7 mouse cellular contexts compared by ENCODE assay signal in genomic region chr14:8080718-8081117, GRCm38 (mm10). TPM values are rescaled to one million over a fixed set of nuclear protein-coding genes. Genes with fewer than 3 reads are reported as not detected.
DNase-seq lines count a peak whose midpoint lies in the region; ATAC-seq and TF ChIP-seq lines count a peak whose summit lies in the region.

No protein-coding gene starts in this region.

- no peaks in the 10 kb centered on the region for H3K9me3 ChIP-seq in liver, embryonic 13.5 days (replicated peaks)

- H3K4me1 ChIP-seq in thymus, adult 2 months (replicated peaks; ENCODE audit: control insufficient read depth, insufficient read depth, low read length) = peaks cover 11% of the 10 kb centered on the region
- peaks cover 33% of the 10 kb centered on the region for H3K4me1 ChIP-seq in liver, embryonic 13.5 days (replicated peaks)

- peak overlapping the region; percentile 41 for H3K27ac ChIP-seq in thymus, adult 2 months (ENCODE audit: control insufficient read depth, insufficient read depth, low read length)
- peak overlapping the region; percentile 88 for H3K27ac ChIP-seq in liver, embryonic 13.5 days

- H3K79me2 ChIP-seq in myocyte (ENCODE audit: control insufficient read depth, insufficient read depth) = peaks cover 24% of the 10 kb centered on the region

- no peak for TF ChIP-seq POLR2A in thymus, adult 2 months (IDR thresholded peaks at IDR 0.05; ENCODE audit: control insufficient read depth, extremely low read depth, insufficient read depth, low read length, poor library complexity)
- TF ChIP-seq POLR2A in myocyte (IDR thresholded peaks at IDR 0.05; ENCODE audit: insufficient read length, low read depth) = no peak

- no peak for DNase-seq in thymus, adult 2 months
- DNase-seq in thymus, postnatal 10 days (ENCODE audit: low spot score in 2 of 2) = no peak
- DNase-seq in c-Kit-positive CD71-positive TER-119-positive erythroid progenitor cells, embryonic 14.5 days (ENCODE audit: low spot score) = peak; percentile 43
- peak; percentile 20 for DNase-seq in liver, embryonic 13.5 days
- no peak for DNase-seq in frontal cortex, postnatal 10 days (ENCODE audit: low spot score in 2 of 2)

- peak overlapping the region; percentile 77 for H3K9ac ChIP-seq in liver, embryonic 13.5 days

- H3K36me3 ChIP-seq in thymus, adult 2 months (ENCODE audit: control insufficient read depth, insufficient read depth, low read length) = peaks cover 15% of the 10 kb centered on the region
- peaks cover 28% of the 10 kb centered on the region for H3K36me3 ChIP-seq in liver, embryonic 13.5 days
- H3K36me3 ChIP-seq in myocyte (ENCODE audit: control insufficient read depth, insufficient read depth) = peaks cover 4% of the 10 kb centered on the region

- peak overlapping the region; percentile 63 for H3K4me3 ChIP-seq in thymus, adult 2 months (ENCODE audit: control insufficient read depth, insufficient read depth, low read length)
- peak overlapping the region; percentile 67 for H3K4me3 ChIP-seq in liver, embryonic 13.5 days (replicated peaks)
- H3K4me3 ChIP-seq in myocyte = peak overlapping the region; percentile 82

- TF ChIP-seq CTCF in thymus, adult 2 months (IDR thresholded peaks at IDR 0.05; ENCODE audit: borderline replicate concordance, control insufficient read depth, extremely low read depth, insufficient read depth, low read length, poor library complexity) = no peak

- peak overlapping the region; percentile 77 for H3K4me2 ChIP-seq in liver, embryonic 13.5 days
- H3K4me2 ChIP-seq in myocyte (ENCODE audit: low read depth) = peak overlapping the region; percentile 94

- peak; percentile 43 to 61; a peak in 3 of 4 replicates for ATAC-seq in hematopoietic stem cell, adult 5-6 weeks (replicated peaks in 1 of 2; ENCODE audit: insufficient read depth in 1 of 2, low FRiP score in 2 of 2, low TSS enrichment in 1 of 2, low read depth in 1 of 2, poor library complexity in 2 of 2, severe bottlenecking in 2 of 2)
- peak; percentile 53 for ATAC-seq in liver, embryonic 13.5 days (ENCODE audit: low read depth)

- H3ac ChIP-seq in myocyte (ENCODE audit: control insufficient read depth, insufficient read length) = peak overlapping the region; percentile 39

- 1% methylated on average over 11 of the region's 11 CpGs for WGBS in thymus, adult 2 months
- WGBS in liver, embryonic 13.5 days (ENCODE audit: insufficient replicate concordance) = 1% methylated on average over 11 of the region's 11 CpGs

- no peaks in the 10 kb centered on the region for H3K27me3 ChIP-seq in thymus, adult 2 months (ENCODE audit: control insufficient read depth, insufficient read depth, low read length)
- no peaks in the 10 kb centered on the region for H3K27me3 ChIP-seq in liver, embryonic 13.5 days
- H3K27me3 ChIP-seq in myocyte (ENCODE audit: control insufficient read depth, insufficient read depth, insufficient read length) = no peaks in the 10 kb centered on the region

TF ChIP-seq in myocyte, 11 proteins besides CTCF, POLR2A, EP300 and RAD21:
- no peak for TF ChIP-seq TCF12 (IDR thresholded peaks at IDR 0.05; ENCODE audit: insufficient read depth, poor library complexity, severe bottlenecking)
- no peak for TF ChIP-seq SRF (IDR thresholded peaks at IDR 0.05; ENCODE audit: control insufficient read depth, insufficient read length, low read depth)
- no peak for TF ChIP-seq MYOG (IDR thresholded peaks at IDR 0.05; ENCODE audit: control insufficient read depth in 1 of 3, insufficient read depth in 1 of 3, insufficient read length in 2 of 3, low read depth in 2 of 3)
- TF ChIP-seq CEBPB (IDR thresholded peaks at IDR 0.05; ENCODE audit: insufficient read depth, poor library complexity, severe bottlenecking) = no peak
- TF ChIP-seq E2F4 (IDR thresholded peaks at IDR 0.05; ENCODE audit: insufficient read depth) = no peak
- TF ChIP-seq USF1 (IDR thresholded peaks at IDR 0.05; ENCODE audit: low read depth) = no peak
- no peak for TF ChIP-seq MAX (IDR thresholded peaks at IDR 0.05; ENCODE audit: low read depth)
- TF ChIP-seq REST (IDR thresholded peaks at IDR 0.05; ENCODE audit: insufficient read depth, insufficient read length) = no peak
- TF ChIP-seq TCF3 (IDR thresholded peaks at IDR 0.05; ENCODE audit: insufficient read length, low read depth) = no peak

RNA-seq across cellular contexts. Expression of gene Rpp14, which starts 0.6 kb away (rescaled TPM):
- 7.2 and 7.5 TPM in 2 replicates for polyA plus RNA-seq in thymus, adult 2 months (2012; rRNA removed)
- total RNA-seq in hematopoietic stem cell, adult 5-6 weeks (2017) = 45.2 and 83.2 TPM in 2 replicates
- polyA plus RNA-seq in liver, embryonic 13.5 days (2015; fragmentation: Nextera tagmentation; extraction: Ambion mirVana) = 39.3 and 47.5 TPM in 2 replicates
- 22.2 TPM for polyA plus RNA-seq in myocyte (2012; fragmentation: generic; extraction: Trizol)

RNA-seq across cellular contexts. Expression of gene Pxk, which starts 17.3 kb away (rescaled TPM):
- 25.1 and 28.7 TPM in 2 replicates for polyA plus RNA-seq in thymus, adult 2 months (2012; rRNA removed)
- total RNA-seq in hematopoietic stem cell, adult 5-6 weeks (2017) = 15.1 and 21.4 TPM in 2 replicates
- polyA plus RNA-seq in liver, embryonic 13.5 days (2015; fragmentation: Nextera tagmentation; extraction: Ambion mirVana) = 9.7 and 13.1 TPM in 2 replicates
- 10.5 TPM for polyA plus RNA-seq in myocyte (2012; fragmentation: generic; extraction: Trizol)

Comparison
In these comparisons a context has a peak if more than half of its experiments do, and no peak if none do; other contexts are left out.
1. DNase-seq: peak in c-Kit-positive CD71-positive TER-119-positive erythroid progenitor cells, embryonic 14.5 days (single experiment) and liver, embryonic 13.5 days (single experiment); none in thymus, adult 2 months (single experiment), thymus, postnatal 10 days (0 of 2) and frontal cortex, postnatal 10 days (0 of 2).
2. Peak in every context shown above with its lines, with median percentiles within 50 percentile points of each other: H3K4me3 ChIP-seq.